9 mouse cellular contexts compared by ENCODE assay signal in genomic region chr16:31199591-31199925, GRCm38 (mm10). TPM values are rescaled to one million over a fixed set of nuclear protein-coding genes. Genes with fewer than 3 reads are reported as not detected.
DNase-seq lines count a peak whose midpoint lies in the region; ATAC-seq lines count a peak whose summit lies in the region.
"Had no signal": no experiment of that assay in that cellular context is flagged by ENCODE, and none has a peak within 500 bp of the region (broad histone marks: within the 10 kb centered on the region; RNA-seq: fewer than 3 reads in every experiment).

No protein-coding gene starts in this region.

- peak; percentile 58 for DNase-seq in cerebellum, adult 11-12 months
- DNase-seq in cerebellum, postnatal 25 days: peak; percentile 58 to 71
- peak; percentile 44 for DNase-seq in gastrocnemius, postnatal 10 days
- no peak for DNase-seq in intestine, embryonic 14.5 days (ENCODE audit: low spot score)
- no peak for DNase-seq in liver, embryonic 13.5 days
- peak; percentile 53 for DNase-seq in thymus, postnatal 4 days

- H3K36me3 ChIP-seq in intestine, embryonic 14.5 days (ENCODE audit: control insufficient read depth, insufficient read depth, low read length): no peaks in the 10 kb centered on the region
- H3K36me3 ChIP-seq in liver, embryonic 13.5 days: no peaks in the 10 kb centered on the region
- no peaks in the 10 kb centered on the region for H3K36me3 ChIP-seq in neural tube, embryonic 12.5 days

- no peak for ATAC-seq in cerebellum, adult (ENCODE audit: insufficient number of reproducible peaks, low FRiP score, low TSS enrichment)
- ATAC-seq in intestine, embryonic 14.5 days (replicated peaks; ENCODE audit: low FRiP score, low TSS enrichment, low read depth): no peak
- ATAC-seq in liver, embryonic 13.5 days (ENCODE audit: low read depth): no peak
- ATAC-seq in neural tube, embryonic 12.5 days (ENCODE audit: low FRiP score, low read depth): no peak

- H3K4me1 ChIP-seq in intestine, embryonic 14.5 days (replicated peaks; ENCODE audit: control insufficient read depth, insufficient read depth, low read length): peaks cover 16% of the 10 kb centered on the region
- peaks cover 31% of the 10 kb centered on the region for H3K4me1 ChIP-seq in liver, embryonic 13.5 days (replicated peaks)
- H3K4me1 ChIP-seq in neural tube, embryonic 12.5 days: peaks cover 14% of the 10 kb centered on the region

- peak overlapping the region; percentile 92 for H3K27ac ChIP-seq in intestine, embryonic 14.5 days (ENCODE audit: low read depth)
- H3K27ac ChIP-seq in liver, embryonic 13.5 days: peak overlapping the region; percentile 93; the same call in 1 of the 2 replicates
- H3K27ac ChIP-seq in neural tube, embryonic 12.5 days: no peak overlapping the region

- no peaks in the 10 kb centered on the region for H3K9me3 ChIP-seq in intestine, embryonic 14.5 days (ENCODE audit: control insufficient read depth, low read length)
- no peaks in the 10 kb centered on the region for H3K9me3 ChIP-seq in liver, embryonic 13.5 days (replicated peaks)
- H3K9me3 ChIP-seq in neural tube, embryonic 12.5 days: no peaks in the 10 kb centered on the region

- peak overlapping the region; percentile 88 for H3K9ac ChIP-seq in intestine, embryonic 14.5 days (ENCODE audit: low read length)
- H3K9ac ChIP-seq in liver, embryonic 13.5 days: peak overlapping the region; percentile 91
- H3K9ac ChIP-seq in neural tube, embryonic 12.5 days: peak overlapping the region; percentile 92

- H3K27me3 ChIP-seq in intestine, embryonic 14.5 days (replicated peaks; ENCODE audit: control insufficient read depth, insufficient read depth, low read length): no peaks in the 10 kb centered on the region
- H3K27me3 ChIP-seq in liver, embryonic 13.5 days: 0 out of 2 replicates have a peak, but pooled peaks cover 2% of the 10 kb centered on the region
- no peaks in the 10 kb centered on the region for H3K27me3 ChIP-seq in neural tube, embryonic 12.5 days (replicated peaks)
- H3K27me3 ChIP-seq: Patski had no signal

- WGBS in intestine, embryonic 14.5 days: 2% methylated on average over 14 of the region's 14 CpGs
- WGBS in liver, embryonic 13.5 days (ENCODE audit: insufficient replicate concordance): 14% methylated on average over 14 of the region's 14 CpGs
- 6% methylated on average over 14 of the region's 14 CpGs for WGBS in neural tube, embryonic 12.5 days

- H3K4me3 ChIP-seq in intestine, embryonic 14.5 days (ENCODE audit: low read depth, low read length): peak overlapping the region; percentile 81
- peak overlapping the region; percentile 86 for H3K4me3 ChIP-seq in liver, embryonic 13.5 days (replicated peaks)
- H3K4me3 ChIP-seq in neural tube, embryonic 12.5 days: peak overlapping the region; percentile 84

- peak overlapping the region; percentile 75 for H3K4me2 ChIP-seq in intestine, embryonic 14.5 days (ENCODE audit: low read length)
- H3K4me2 ChIP-seq in liver, embryonic 13.5 days: peak overlapping the region; percentile 91
- H3K4me2 ChIP-seq in neural tube, embryonic 12.5 days (replicated peaks): peak overlapping the region; percentile 84

RNA-seq across cellular contexts. Expression of gene Acap2, which starts 1.5 kb away (rescaled TPM):
- total RNA-seq in gastrocnemius, postnatal 10 days (2021): 10 to 100 TPM; 21.1 to 23.8 TPM
- polyA plus RNA-seq in intestine, embryonic 14.5 days (2014; fragmentation: Nextera tagmentation; extraction: Ambion mirVana): 24.6 and 27.3 TPM in 2 replicates
- polyA plus RNA-seq in liver, embryonic 13.5 days (2015; fragmentation: Nextera tagmentation; extraction: Ambion mirVana): 5.8 and 6.7 TPM in 2 replicates
- 18.1 and 18.4 TPM in 2 replicates for polyA plus RNA-seq in neural tube, embryonic 12.5 days (2016; fragmentation: Nextera tagmentation; extraction: Ambion mirVana)

Comparison
In these comparisons a context has a peak if more than half of its experiments do, and no peak if none do; other contexts are left out.
1. DNase-seq: peak in cerebellum, adult 11-12 months (single experiment), cerebellum, postnatal 25 days (2 of 2), gastrocnemius, postnatal 10 days (single experiment) and thymus, postnatal 4 days (single experiment); none in intestine, embryonic 14.5 days (single experiment) and liver, embryonic 13.5 days (single experiment).
2. Peak in every context shown above with its lines, with median percentiles within 50 percentile points of each other: H3K4me2 ChIP-seq, H3K4me3 ChIP-seq and H3K9ac ChIP-seq.